In the genomic region with DNA sequence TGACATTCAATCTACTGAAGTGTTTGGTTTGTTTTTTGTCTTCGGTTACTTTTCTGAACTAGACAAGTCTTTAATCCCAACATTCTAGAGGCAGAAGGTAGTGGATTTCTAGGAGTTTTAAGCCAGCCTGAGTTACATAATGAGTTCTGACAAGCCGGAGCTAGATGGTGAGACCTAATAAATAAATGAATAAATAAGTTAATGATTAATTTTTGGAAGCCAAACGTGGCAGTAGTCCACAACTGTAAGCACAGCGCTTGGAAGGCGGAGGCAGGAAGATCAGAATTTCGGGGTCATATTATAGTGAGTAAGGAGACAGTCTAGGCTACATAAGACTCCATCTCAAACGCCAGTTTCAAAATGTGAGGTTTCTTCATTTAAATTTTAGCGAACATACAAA, we compare ENCODE assay signal across 8 mouse cellular contexts. TPM values are rescaled to one million over a fixed set of nuclear protein-coding genes. Genes with fewer than 3 reads are reported as not detected.
A peak's percentile ranks its signal among the peaks of the same experiment; 100 is the strongest.
DNase-seq lines count a peak whose midpoint lies in the region; ATAC-seq lines count a peak whose summit lies in the region.

No protein-coding gene starts in this region.

- peak overlapping the region; percentile 81 for H3K4me2 ChIP-seq in forebrain, embryonic 14.5 days (ENCODE audit: low read length)
- peak overlapping the region; percentile 84 for H3K4me2 ChIP-seq in neural tube, embryonic 12.5 days (replicated peaks)

- no peaks in the 10 kb centered on the region for H3K27me3 ChIP-seq in forebrain, embryonic 14.5 days (replicated peaks; ENCODE audit: control insufficient read depth, insufficient read depth, low read length)
- no peaks in the 10 kb centered on the region for H3K27me3 ChIP-seq in neural tube, embryonic 12.5 days (replicated peaks)

- H3K9me3 ChIP-seq in forebrain, embryonic 14.5 days (replicated peaks; ENCODE audit: control insufficient read depth, low read length): no peaks in the 10 kb centered on the region
- H3K9me3 ChIP-seq in neural tube, embryonic 12.5 days: no peaks in the 10 kb centered on the region

- DNase-seq in kidney, adult 11 months: peak; percentile 71
- DNase-seq in kidney, postnatal 10 days: no peak
- no peak for DNase-seq in forebrain, embryonic 14.5 days (ENCODE audit: low spot score)
- peak; percentile 50 to 77 for DNase-seq in kidney, postnatal 25 days
- DNase-seq in layer of hippocampus, postnatal 36 days: no peak
- no peak for DNase-seq in thymus, adult 18-20 months
- no peak for DNase-seq in adrenal gland, postnatal 4 days (ENCODE audit: low spot score in 2 of 2)

- H3K4me1 ChIP-seq in forebrain, embryonic 14.5 days (ENCODE audit: control insufficient read depth, insufficient read depth, low read length): 0 out of 2 replicates have a peak, but pooled peaks cover 3% of the 10 kb centered on the region
- no peaks in the 10 kb centered on the region for H3K4me1 ChIP-seq in neural tube, embryonic 12.5 days

- H3K9ac ChIP-seq in forebrain, embryonic 14.5 days (ENCODE audit: low read length): no peak overlapping the region
- H3K9ac ChIP-seq in neural tube, embryonic 12.5 days: no peak overlapping the region

- ATAC-seq in forebrain, embryonic 14.5 days: no peak
- no peak for ATAC-seq in neural tube, embryonic 12.5 days (ENCODE audit: low FRiP score, low read depth)

- H3K36me3 ChIP-seq in forebrain, embryonic 14.5 days (ENCODE audit: control insufficient read depth, insufficient read depth, low read length): no peaks in the 10 kb centered on the region
- H3K36me3 ChIP-seq in neural tube, embryonic 12.5 days: no peaks in the 10 kb centered on the region

- peak overlapping the region; percentile 42 for H3K4me3 ChIP-seq in forebrain, embryonic 14.5 days (ENCODE audit: low read depth, low read length)
- peak overlapping the region; percentile 41; the same call in 1 of the 2 replicates for H3K4me3 ChIP-seq in neural tube, embryonic 12.5 days

- no peak overlapping the region for H3K27ac ChIP-seq in forebrain, embryonic 14.5 days (ENCODE audit: low read depth, low read length)
- no peak overlapping the region for H3K27ac ChIP-seq in neural tube, embryonic 12.5 days

- WGBS in forebrain, embryonic 14.5 days: 69% methylated on average over 8 of the region's 8 CpGs
- 69% methylated on average over 8 of the region's 8 CpGs for WGBS in neural tube, embryonic 12.5 days

RNA-seq across cellular contexts. Expression of a gene that starts 17.9 kb away (rescaled TPM):
- 19.8 and 23.5 TPM in 2 replicates for polyA plus RNA-seq in forebrain, embryonic 14.5 days (2014; fragmentation: Nextera tagmentation; extraction: Ambion mirVana)
- 21.2 and 21.5 TPM in 2 replicates for polyA plus RNA-seq in neural tube, embryonic 12.5 days (2016; fragmentation: Nextera tagmentation; extraction: Ambion mirVana)
- 10 to 100 TPM; 41.6 to 43.2 TPM for total RNA-seq in layer of hippocampus, postnatal 36 days (2021)
- 10 to 100 TPM; 37.2 to 38.1 TPM for total RNA-seq in adrenal gland, postnatal 4 days (2021)

Comparison
In these comparisons a context has a peak if more than half of its experiments do, and no peak if none do; other contexts are left out.
1. DNase-seq: peak in kidney, adult 11 months (single experiment) and kidney, postnatal 25 days (2 of 2); none in kidney, postnatal 10 days (single experiment), forebrain, embryonic 14.5 days (single experiment), layer of hippocampus, postnatal 36 days (0 of 2), thymus, adult 18-20 months (0 of 2) and adrenal gland, postnatal 4 days (0 of 2).